Mouse (Mus musculus) c-Kit-positive CD71-positive TER-119-positive erythroid progenitor cells, embryonic 14.5 days (primary cell): ENCODE measurements at regions not wholly inside any gene's neighbourhood (a gene's known extent, or its start where the extent isn't known, plus 50 kb on each side); places are given as distances from the start of the nearest gene placed in this dataset.
A peak's percentile ranks its signal among the peaks of the same experiment; 100 is the strongest.
"Not testable (repeated sequence)": the region's sequence is repeated elsewhere in the genome, so short reads cannot be mapped to it uniquely, and the experiment has no call there.

Source experiments
- DNase-seq: peaks from one replicate; pipeline ENCODE4 v3.0.0-alpha.2; 2013; ENCODE audit warnings: low spot score

DNA sequence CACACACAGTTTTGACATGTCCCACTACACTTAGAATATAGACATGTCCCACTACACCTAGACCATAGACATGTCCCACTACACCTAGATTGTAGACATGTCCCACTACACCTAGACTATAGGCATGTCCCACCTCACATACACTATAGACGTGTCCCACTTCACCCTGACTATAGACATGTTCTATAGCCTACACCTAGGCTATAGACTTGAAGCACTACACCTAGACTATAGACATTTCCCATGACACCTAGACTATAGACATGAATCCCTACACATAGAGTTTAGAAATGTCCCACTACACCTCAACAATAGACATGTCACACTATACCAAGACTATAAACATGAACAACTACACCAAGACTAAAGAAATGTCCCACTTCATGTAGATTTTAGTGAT lies 2580.9 kb downstream of the Gm37988 start:
- no peak for DNase-seq

DNA sequence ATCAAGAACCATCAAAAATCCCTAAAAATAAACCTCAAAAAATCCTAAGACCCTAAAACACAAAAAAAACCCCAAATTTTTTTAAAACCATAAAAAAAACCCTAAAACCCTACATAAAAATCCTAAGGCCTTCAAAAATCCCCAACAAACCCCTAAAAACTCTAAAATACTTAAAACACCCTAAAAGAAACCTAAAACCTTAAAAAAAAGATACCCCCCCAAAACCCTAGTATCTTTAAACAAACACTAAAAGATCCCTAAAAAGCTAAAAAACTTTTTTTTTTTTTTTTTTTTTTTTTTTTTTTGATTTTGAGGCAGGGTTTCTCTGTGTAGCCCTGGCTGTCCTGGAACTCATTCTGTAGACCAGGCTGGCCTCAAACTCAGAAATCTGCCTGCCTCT lies 2585.8 kb downstream of the Gm37988 start:
- no peak for DNase-seq

DNA sequence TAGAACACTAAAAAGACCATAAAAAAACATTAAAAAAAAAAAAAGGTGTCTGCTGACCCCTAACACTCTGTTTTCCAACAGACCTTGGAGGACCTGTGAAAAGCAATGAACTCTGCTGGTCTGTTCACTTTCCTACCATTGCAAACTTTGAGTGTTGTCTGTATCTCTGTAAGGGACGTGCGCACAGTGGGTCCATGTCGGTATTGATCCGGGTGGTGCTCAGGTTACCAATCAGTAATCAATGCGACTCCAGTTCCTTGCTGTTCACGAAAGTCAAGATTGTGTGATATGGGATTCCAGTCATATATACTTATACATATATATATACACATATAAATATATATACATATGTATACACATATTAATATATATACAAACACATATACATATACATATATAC lies 2586.5 kb downstream of the Gm37988 start:
- no peak for DNase-seq

DNA sequence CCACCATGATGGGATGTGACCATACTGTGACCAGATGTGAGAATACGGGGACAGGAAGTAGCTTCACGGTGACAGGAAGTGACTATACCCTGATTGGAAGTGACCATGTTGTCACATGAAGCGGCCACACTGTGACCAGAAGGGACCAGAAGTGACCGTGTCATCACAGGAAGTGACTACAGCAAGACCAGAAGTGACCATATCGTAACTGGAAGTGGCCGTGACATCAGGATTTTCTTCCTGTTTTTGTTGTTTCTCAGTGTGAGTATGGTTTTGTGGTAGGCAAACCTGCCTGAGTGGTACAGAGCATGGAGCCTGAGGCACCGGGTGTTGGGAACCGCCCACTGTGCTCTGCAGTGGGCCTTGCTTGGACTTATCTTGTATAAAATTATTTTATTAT lies 2587.8 kb downstream of the Gm37988 start:
- no peak for DNase-seq

DNA sequence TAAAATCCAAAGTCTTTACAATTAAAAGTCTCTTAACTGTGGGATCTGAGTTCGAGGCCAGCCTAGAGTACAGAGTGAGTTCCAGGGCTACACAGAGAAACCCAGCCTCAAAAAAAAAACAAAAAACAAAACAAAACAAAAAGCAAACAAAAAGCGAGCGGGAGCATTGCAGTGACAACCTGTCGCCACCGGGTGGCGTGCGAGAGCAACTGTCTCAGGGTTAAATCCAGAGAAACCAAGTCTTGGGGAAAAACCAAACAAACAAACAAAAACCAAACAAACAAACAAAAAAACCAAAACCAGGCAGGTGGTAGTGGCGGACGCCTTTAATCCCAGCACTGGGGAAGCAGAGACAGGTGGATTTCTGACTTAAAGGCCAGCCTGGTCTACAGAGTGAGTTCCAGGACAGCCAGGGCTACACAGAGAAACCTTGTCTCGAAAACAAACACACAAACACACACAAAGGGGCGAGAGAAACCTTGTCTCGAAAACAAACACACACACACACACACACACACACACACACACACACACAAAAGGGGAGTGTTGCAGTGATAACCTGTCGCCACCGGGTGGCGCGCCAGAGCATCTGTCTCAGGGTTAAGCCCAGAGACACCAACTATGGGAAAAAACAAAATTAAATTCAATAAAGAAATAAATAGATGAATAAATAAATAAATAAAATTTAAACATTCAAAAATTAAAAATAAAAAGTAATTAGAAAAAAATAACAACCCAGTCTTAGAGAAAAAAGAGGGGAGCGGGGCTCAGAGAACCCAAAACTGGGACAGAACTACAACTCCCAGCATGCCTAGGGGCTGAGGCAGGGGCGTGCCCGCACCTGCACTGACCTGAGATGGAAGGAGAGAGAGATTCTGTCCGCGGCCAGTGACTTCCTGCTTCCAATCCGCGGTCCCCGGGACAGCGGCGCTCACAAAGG lies 2589.4 kb downstream of the Gm37988 start:
- DNase-seq = peak; percentile 74

DNA sequence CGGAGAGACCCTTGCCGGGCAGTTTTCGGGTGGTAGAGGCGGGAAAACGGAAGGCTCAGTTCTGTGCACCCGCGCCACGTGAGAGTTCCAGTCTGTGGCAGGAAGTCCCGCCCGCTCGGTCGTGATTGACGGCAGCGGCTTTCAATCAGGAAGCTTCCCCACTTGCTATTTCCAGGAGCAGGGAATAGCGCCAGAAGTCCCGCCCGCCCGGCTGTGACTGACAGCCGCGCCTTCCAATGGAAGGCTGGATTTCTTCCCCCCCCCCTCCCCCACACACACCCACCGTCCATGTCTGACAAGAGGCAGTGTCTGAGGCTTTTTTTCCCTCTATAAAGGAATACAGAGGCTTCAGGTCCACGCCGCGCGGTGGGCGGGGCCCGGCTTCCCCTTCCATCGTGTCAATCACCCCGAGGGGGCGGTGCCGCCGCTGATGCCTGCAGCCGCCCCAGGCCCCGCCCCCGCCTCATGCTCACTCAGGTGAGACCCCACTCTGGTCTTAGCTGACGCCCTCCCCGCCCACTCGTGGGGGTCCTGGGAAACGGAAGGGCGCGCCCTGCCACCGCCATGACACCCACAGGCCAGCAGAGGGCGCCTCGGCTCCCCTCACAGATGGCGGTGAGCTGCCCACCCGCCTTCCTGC lies 2590.2 kb downstream of the Gm37988 start:
- DNase-seq = peak; percentile 96

DNA sequence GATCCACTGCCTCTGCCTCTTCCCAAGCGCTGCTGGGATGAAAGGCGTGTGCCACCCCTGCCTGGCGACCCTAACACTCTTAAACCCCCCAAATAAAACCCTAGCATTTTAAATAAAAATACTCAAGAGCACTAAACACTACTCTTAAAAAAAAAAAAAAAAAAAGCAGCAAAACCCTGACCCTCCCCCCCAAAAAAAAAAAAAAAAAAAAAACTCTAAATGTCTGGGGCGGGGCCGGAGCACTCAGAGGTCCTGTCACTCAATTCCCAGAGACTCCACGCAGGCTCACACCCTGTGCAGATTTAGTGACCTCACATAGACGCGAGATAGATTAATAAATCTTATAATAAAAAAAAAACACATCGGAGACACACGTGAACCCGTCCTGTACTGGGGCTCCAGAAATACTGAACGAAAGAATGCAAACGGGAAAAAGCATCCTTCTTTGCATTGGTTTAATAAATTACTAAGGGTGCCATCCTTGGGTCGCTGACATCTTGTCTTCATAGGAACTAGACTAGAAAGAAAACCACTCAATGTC lies 2591.1 kb downstream of the Gm37988 start:
- DNase-seq = no peak

DNA sequence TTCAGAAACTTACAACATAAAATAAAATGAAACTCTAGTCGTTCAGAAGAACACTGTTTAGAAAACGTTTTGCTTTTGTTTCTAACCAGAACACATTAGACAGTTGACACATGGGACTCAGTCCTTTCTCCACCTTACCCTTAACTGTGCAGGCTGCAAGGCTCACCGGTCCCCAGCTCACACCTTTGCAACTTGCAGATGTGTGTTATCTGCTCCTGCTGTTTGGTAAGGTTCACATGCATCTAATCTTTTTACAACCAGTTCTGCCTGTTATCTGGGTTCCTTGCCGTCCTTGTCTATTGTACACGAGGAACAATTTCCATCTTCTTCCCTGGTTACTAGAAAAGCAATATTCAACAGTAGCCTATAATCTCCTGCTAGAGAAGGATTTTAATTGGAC lies 2598.0 kb downstream of the Gm37988 start:
- DNase-seq = not testable (repeated sequence)

DNA sequence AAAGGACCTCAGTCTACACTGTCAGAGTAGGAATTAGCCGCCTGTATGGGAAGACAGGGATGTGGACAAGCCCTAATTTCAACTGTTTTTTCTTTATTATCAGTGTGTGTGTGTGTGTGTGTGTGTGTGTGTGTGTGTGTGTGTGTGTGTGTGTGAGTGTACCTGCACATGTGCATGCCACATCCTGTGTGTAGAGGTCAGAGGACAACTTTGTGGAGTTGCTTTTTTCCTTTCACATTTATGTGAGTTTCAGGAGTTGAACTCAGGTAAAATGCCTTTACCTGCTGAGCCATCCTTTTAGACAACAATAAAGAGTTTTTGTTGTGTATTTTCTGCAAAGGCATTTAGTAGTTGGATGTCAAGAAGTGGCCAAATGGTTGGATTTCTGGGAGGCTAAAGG lies 2606.8 kb downstream of the Gm37988 start:
- DNase-seq = no peak

DNA sequence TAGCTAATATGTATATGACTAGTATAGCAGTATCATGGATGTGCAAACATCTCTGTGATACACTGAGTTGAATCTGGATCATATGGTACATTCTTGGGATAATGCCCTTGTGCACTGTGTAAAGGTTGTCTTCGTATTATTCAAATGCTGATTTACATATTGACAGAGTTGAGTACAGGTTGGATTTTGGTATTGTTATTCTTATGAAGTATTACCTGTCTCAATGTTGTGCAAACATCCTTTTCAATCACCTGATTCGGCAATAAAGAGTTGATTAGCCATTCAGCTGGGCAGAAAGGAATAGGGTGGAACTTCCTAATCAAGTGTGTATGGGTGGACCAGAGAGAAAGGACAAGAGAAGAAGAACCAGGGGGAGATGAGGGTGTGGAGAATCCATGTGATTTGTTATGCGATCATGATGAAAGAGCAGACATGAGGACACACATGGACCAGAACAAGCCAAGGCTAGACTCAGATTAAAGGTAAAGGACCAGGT lies 2644.0 kb downstream of the Gm37988 start:
- no peak for DNase-seq

DNA sequence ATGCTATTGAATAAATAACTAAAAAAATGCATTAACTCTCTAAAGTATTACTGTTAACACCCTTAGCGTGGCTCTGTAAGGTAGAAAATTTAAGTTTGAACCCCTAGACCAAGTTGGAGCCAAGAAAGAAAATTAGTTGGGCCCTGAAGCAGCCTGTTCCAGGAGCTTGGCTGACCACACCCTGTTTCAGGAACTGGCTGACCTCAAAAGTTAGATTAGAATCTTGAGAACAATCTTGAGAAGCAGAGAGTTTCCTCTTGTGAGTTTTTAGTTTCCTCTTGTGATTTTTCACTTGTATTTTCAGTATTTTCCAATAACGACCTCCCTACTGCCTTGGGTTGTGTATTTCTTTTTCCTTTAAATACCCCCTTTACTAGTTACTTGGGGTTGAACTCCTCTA lies 2647.2 kb downstream of the Gm37988 start:
- no peak for DNase-seq

DNA sequence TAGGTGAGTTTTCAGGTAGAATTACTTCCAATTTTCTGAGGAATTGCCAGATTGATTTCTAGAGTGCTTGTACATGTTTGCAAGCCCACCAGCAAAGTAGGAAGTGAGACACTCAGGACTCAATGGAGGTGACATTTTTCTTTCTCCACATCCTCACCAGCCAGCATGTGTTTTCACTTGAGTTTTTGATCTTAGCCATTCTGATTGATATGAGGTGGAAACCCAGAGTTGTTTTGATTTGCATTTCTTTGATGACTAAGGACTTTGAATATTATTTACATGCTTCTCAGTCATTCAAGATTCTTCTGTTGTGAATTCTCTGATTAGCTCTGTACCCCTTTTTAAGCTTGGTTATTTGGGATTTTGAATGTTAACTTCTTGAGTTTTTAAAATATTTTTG lies 2650.2 kb downstream of the Gm37988 start:
- DNase-seq = no peak

DNA sequence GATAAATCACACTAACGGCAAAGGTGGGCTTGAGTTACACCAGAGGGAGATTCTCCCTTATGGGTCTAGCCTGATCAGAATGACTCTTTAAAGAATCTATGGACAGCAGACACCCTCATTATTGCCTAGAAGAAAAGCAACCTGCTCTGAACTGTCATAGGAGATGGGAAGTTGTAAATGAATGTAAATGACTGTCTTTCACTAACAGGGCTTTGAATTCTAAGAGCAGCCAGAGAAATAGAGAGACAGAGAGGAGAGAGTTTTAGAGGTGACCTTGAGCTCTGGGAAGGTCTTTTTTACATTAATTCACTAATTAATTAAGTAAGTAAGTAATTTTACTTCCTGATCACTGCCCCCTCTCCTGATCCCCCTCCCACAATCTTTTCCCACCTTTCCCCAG lies 2686.4 kb downstream of the Gm37988 start:
- DNase-seq = no peak

DNA sequence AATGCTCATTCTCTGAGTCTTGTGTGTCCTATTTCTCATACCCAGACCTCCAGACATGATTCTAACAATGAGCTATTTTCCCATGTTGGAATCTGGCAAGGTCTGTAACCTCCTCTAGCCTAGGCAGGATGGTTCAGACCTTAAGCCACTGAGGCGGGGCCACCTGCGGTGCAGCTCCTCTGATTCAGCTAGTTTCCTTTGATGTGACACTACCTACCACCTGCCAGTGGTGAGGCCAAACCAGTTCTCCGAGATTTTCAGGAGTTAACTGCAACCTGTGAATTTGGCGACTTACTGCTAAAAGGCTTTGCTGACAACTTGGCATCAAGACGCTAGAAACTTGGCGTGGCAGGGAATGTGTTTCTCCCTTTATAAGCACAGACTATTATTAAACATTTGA lies 2691.3 kb downstream of the Gm37988 start:
- DNase-seq = no peak

DNA sequence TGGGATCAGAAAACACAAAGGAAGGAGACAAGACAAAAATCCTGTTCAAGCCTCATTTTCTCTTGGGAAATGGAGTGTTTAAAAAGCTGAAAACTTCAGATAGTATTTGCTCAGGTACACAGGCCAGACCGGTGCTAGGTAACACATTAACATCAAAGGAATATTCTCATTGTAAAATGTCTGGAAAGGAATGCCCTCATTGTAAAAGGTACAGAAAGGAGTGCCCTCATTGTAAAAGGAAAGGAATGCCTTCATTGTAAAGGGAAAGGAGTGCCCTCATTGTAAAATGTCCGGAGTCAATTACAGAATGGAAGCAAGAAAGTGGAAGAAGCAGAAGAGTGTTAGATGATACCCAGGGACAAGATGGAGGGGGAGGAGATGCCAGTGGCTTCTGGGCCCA lies 2694.7 kb downstream of the Gm37988 start:
- DNase-seq = no peak

DNA sequence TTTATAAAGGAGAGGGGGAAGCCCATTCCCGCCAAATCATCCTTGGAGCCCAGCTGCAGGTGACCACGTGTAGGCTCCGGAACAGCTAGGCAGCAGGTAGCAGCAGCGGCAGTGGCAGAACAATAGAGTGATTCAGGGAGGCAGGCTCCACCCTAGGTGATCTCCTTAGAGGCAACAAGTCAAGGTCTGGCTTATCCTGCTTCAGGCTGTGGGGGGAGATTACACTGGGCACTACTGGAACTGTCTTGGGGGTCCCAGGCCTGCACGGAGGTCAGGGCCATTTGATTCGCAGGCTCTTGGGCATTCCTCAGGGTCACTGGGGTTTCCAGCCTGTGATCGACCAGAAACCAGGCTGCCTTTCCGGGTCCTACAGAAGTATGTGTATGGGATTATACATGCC lies 2711.1 kb downstream of the Gm37988 start:
- DNase-seq = no peak

DNA sequence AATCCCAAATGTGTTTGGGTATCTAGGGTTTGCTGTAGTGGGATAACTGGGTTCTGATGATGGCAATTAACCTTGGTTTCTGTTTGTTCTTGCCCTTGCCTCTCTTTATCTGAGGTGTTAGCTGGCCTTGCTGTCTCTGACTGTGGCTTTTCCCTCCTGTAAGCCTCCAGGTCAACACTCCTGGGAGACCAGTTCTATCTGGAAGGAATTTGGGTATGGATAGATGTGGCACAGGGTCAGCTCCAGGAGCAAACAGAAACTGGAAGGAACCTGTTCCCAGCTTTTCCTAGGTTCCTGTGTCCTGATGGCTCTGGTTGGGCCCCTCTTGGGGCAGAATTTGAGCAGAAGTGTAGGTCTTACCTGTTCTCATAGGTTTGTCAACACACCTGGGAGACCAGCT lies 2725.8 kb downstream of the Gm37988 start:
- DNase-seq = no peak

DNA sequence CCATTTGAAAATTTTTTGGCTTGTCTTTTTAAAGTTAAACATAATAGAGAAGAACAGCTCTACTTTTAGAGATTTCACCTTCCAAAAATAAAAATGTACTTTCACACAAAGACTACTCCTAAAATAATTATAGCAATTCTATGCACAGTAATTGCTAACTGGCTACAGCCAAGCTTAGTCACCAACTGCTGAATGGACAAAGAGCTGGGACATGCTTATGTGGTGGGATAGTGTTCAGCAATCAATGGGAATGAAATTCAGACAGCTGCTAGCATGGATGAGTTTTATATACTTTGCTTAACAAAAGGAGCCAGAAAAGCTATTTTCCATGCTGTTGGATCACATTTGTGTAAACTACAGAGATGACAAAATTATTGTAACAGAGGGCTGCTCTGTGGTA lies 2727.5 kb downstream of the Gm37988 start:
- DNase-seq = no peak

DNA sequence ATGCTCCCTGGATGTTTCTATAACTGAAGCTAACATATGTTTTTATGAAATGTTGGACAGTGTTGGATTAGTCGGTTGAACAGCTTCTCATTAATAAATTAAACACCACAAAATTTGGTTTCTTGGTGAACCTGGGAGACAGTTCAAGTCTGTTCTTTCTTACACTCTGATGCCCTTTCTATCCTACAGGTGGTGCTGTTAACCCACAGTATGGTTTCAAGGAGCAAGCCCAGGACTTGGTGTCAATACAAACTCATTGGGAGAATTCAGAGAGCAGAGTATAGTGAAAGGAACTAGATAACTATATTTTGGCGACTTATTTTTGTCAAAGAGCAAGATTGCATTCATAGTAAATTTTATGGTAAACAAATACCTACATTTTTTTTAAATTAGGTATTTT lies 2735.8 kb downstream of the Gm37988 start:
- no peak for DNase-seq

DNA sequence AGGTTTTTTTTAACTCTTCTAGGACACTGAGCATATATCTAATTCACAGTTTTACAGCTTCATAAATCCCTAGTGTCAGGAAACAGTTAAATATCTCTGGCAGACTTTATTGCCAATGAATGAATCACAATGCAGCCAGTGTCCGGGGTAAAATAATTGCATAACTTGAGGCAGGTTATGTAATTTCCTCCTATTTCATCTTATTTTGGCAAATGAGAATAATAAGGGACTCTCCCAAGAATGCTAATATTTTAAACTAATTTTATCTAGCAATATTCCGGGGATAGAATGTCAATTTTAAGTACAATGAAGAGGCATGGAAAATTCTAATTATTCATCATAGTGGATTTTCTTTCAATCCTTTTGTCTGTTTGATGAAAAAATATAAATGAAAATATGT lies 2740.6 kb downstream of the Gm37988 start:
- no peak for DNase-seq

DNA sequence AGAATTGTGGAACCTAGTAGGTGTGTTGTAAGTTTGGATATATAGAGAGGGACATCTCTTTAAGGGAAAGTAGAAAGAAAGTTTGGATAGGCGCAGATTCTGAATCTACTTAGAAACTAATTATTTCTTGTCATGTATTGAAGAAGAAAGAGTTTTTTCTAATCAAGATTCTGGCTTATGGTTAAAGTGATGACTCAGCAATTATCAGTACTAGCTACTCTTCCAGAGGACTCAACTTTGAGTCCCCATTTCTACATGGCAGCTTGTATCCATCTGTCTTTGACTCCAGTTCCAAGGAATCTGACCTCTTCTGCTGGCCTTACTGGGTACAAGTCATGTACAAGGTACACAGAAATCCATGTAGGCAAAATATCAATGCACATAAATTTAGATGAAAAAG lies 2767.1 kb downstream of the Gm37988 start:
- no peak for DNase-seq

DNA sequence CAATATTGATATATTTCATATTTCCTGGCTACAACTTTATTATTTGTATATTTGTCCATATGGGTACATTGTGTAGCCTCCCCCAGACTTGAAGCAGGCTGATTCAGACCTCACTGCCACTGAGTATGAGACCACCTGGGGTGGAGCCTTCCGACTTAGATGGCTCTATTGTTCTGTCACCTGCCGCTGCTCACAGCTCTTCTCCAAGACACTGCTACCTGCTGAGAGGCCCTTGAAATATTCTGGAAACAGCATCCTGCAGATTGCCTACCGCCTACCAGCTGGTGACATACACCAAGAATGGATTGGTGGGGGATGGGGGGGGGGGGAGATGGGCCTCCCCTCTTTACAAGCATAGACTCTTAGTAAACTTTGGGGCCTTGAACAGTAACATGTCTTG lies 2778.7 kb downstream of the Gm37988 start:
- no peak for DNase-seq

DNA sequence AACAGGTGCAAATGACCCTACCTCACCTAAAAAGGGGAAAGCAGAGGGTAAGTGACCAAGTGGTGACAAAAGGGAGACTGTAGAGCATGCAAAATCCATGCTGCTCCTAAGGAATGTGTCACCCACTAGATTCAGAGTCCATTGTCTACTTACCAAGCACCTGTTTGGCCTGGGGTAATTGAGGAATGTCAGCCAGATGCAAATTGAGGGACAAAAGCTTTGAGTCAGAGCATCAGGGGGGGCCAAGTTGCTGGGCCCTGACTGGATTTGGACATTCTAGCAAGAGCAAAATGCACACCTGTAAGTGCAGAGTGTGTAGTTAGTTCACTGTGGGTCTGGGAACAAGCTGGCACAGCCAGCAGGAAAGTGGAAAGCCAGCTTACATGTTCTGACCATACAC lies 2783.6 kb downstream of the Gm37988 start:
- DNase-seq = no peak
